Mouse (Mus musculus) embryo, embryonic 10 days (tissue): ENCODE data around the gene Grk5.
A peak's percentile ranks its signal among the peaks of the same experiment; 100 is the strongest.

Experiments
- DNase-seq: peaks from one replicate; pipeline ENCODE4 v3.0.0-alpha.2; 2015; ENCODE audit warnings: low spot score

Grk5 gene

DNA sequence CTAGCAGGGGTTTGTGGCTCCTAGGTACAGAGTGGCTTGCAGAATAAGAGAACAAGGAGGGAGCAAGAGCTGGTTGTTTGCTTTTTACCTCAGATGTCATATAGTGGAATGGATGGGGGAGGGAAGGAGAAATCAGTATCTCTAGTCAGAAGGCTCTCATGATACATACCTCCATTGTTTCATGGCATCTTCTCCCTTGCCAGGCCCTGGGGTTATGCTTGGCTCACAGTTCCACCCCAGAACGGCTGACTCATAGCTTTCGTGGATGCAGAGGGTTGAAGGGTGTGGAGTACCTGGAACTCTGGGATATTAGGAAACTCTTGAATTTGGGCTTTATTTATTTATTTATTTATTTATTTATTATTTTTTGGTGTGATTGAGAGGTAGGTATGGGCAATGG, 84.0 kb downstream of the Grk5 start:
- no peak for DNase-seq

DNA sequence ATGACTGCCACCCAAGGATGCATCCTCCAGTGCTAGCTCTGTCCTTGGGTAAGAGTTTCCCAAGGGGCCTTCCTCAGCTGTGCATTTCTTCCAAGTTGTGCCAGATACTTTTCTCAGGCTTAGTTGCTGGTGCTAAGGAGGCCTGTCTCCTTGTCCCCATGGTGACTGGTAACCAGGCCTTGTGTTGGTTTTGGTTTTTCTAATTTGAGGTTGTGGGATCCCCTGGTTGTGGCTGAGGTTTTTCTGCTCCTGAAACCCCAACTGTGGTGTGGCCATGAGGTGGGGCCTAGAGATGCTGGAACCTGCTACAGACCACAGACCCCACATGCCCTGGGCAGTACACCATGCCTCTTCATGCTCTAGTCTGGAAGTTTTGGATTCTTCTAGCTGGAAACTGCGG, 90.0 kb downstream of the Grk5 start:
- DNase-seq = no peak

DNA sequence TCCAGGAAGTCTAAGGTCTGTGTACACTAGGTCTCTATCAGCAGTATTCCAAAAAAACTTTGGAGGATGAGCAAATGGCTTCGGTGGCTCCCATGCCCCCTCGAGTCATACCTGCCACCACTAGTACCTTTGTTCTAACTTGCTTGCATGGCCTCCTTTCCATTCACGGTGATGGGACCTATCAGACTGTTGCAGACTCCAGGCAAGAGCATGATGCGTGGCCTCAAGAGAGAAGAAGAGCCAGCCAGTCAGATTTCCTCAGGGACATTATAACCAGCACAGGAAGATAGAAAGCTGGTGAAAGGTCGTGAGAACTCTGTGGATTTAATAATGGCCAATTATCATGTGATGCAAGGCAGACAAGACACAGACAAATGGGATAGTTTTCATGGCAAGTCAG, 91.8 kb downstream of the Grk5 start:
- no peak for DNase-seq

DNA sequence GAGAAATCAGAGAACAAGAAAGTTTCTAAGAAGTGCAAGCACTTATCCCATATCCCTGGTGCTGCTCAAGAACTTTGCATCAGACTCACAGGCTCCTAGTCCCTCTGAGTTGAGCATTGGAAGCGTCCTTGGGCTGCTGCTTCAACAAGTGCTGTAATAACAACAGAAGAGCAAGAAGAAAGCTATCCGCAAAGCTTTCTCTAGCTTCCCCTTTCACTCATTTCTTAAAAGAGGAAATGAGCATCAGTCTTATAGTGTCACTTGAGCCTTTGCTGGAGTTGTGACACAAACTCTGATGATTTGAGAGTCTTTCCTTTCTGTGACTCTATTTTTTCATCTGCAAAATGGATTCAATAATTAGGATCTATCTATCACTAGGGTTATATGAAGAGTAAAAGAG, 92.3 kb downstream of the Grk5 start:
- DNase-seq = no peak

DNA sequence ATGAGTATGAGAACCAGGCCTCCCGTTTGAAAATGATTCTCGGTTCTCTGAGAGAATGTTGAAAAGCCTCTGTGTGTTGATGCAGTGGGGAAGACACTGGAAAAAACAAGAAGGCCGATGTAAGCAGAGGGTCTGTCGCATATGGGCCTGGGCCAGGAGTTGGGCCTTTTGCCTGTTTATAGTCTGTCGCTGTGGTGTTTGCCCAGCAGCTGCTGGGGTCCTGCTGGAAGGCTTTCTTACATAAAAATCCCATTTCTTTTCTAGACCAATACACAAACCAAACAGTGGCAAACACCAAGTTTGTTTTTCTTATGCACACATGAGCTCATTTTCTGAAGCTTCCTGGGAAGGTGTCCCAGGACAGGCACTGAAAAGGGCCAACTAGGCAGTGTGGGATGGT, 100.2 kb downstream of the Grk5 start:
- no peak for DNase-seq

DNA sequence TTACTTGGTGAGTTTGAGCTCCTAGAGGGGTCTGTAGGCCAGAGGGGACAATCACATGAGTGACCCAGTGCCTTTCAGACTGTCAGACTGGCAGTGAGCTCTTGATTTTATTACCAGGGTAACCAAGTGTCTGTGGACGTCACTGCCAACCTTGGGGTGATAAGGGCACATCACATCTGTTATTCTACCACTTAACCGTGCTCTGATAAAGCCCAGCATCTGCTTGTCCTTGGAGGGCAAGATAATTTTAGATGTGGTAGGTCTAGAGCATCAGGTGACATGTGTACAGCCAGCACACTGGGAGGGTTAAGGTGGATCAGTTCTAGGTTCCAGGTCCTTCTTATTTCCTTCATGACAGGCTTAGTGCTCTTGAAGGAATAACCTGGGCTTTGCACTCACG, 104.7 kb downstream of the Grk5 start:
- no peak for DNase-seq

DNA sequence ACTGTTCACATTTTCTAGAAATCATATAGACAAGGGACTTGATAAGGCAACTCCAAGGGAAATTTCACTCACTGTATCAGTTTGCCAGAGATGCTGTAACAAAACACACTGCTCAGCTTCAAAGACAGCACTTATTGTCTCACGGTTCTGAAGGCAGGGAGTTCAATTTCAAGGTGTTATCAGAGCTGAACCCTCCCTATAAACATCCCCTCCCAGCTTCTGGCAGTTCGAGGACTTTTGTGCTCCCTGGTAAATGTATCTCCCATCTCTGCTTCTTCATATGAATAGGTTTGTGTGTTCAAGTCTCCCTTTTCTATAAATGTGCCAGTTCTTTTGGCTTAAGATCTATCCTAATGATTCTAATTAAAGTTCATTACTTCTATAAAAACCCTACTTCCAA, 105.3 kb downstream of the Grk5 start:
- no peak for DNase-seq

DNA sequence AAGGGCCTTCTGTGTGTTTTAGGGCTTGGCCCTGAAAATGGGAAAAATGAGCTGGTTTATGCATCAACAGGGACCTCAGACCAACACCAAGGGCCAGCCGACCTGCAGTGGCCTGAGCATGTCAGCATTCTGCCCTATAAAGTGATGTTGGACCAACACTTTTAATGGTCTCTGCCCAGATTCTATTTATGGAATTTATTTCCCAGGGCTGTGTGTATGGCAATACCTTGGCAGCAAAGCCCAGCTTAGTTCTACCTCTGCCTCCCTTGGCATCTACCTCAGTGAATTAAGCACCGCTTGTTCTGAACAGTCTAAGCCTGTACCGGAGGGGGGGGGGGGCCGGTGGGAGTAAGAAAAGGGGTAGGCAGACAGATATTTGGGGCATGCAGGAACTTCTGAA, 108.2 kb downstream of the Grk5 start:
- no peak for DNase-seq

DNA sequence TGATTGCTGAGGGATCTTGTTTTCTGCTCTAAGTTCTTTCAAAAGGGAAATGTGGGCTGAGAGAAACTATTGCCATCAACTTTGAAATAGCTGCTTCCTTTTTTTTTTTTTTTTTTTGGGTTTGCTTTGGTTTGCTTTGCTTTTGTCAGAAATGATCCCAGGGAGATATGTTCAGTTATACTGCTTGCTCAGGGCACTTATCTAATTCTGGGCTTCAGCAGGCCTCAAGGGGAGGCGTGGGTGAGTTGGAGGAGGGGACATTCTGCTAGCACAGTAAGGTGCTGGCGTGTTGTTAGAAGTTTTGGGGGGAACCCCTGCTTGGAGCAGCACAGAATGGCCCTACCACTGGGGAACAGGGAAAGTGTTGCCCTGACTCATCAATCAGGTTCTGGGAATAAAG, 110.1 kb downstream of the Grk5 start:
- no peak for DNase-seq

DNA sequence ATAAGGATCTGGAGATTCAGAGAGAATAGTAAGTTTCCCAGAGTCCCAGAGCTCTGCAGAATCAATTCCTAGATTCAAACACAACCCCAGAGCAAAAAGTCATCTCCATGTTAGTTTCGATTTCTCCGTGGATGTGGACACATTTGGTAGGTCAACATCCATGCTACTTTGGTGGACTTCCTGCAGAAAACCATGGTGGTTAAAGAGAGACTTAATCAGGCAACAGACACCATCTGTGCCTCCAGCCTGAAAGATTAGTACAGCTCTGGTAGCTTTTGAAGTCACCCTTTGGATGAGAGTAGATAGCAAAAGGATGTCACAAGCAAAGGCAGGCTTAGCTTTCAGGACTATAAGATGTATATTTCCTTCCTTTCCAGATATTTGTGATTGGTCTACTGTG, 111.4 kb downstream of the Grk5 start:
- DNase-seq = no peak

DNA sequence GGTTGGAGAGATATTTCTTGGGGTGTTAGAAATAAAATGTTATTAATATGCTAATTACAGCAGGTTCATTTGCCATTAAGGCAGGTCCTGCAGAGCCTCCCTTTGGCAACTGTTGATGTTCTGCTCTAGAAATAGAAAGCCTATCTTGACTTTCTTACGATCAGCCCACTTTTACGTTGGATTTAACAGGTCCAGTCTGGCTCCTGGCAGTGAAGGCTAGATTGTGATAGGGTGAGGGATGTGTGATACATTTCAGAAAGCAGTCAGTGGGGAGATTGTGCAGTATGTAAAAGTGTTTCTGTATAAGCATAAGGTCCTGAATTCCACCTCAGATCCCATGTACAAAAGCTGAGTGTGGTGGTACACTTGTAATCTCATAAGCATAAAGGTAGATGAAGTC, 119.7 kb downstream of the Grk5 start:
- DNase-seq = no peak

DNA sequence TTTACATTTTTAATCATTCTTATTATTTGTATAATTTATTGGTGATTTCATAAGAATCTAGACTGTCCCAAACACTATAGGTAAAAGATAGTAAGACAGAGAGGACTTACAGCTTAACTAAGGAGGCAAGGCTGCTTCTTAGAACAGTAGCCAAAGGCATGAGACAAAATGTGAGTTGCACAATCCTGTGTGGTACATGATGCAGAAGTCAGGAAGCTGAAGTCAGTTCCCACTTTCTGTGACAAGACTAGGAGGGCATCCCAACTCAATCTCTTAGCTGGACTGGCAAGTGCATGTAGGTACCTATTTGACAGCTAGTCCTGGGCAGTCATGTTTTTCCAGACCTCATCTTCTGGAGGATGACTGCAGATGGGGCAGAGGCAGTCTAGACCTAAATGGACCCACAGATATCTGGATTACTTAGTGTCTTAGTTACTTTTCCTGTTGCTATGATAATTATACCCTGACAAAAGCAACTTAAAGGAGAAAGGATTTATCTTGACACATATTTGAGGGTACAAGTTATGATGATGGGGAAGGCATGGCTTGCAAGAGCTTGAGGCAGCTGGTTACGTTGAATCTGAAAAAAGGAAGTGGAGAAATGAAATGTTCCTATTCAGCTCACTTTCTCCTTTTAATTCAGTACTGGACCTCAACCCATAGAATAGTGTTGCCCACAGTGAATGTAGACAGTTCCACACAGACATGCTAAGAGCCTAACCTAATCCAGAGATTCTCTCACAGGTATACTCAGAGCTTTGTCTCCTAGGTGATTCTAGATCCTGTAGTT, 128.1 kb downstream of the Grk5 start:
- DNase-seq = no peak

DNA sequence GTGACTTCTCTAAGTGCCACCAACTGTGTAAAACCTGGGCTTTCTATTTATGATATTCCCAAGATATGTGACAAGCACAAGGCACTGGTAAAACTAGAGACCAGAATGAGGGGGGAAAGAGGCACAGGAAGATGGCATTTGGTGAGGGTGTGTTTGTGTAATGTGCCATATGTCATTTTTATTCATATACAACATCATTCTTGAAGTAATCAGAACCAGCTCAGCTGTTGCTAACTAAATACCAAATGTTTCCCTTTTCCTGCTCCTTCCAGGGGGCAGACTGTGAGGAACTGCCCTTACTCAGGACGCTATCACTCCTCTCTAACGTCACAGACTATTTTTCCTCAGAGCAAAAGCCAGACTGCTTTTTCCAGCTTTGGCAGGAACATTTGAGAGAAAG, 132.0 kb downstream of the Grk5 start:
- DNase-seq = no peak

DNA sequence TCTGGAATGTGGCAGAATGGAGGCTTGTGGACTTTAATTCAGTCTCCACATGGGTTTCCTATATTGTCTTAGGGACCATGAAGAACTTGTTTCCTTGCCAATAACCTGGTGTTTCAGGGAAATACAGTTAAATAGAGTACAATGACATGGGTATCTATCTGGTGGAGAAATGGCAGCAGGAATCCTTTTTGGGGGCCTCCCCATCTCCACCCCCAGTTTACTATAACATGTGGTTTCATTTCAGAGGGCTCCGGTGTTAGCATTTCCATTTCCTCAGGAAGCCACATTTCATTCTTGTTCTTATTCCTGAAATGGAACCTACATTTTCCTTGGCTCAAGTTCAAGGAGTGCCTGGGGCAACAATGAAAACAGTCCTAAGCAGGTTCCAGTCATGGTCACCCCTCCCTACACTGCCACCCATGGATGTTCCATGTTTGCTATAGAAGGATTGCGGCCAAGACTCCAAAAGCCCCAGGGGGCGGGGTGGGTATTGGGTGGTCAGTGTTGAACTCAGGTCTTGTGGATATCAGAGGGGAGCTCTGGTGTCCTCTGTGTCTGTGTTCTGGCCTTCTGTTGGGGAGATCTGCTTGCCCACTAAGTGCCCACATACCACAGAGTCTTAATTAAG, 132.5 kb downstream of the Grk5 start:
- DNase-seq = no peak

DNA sequence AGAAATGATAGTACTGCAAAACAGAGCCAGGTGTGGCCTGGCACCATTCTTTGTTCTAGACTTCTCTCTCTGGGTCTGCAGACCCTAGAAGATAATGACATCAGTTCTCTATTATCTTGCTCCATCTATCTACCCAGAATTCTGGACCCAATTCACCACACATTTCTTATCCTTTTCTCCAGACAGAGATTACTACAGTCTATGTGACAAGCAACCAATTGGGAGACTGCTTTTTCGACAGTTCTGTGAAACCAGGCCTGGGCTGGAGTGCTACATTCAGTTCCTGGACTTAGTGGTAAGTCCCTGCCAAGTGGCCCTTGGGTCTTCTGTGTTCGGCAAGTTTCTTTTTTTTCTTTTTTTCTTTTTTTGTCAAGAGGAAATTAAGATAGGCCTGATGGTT, 142.0 kb downstream of the Grk5 start:
- no peak for DNase-seq

DNA sequence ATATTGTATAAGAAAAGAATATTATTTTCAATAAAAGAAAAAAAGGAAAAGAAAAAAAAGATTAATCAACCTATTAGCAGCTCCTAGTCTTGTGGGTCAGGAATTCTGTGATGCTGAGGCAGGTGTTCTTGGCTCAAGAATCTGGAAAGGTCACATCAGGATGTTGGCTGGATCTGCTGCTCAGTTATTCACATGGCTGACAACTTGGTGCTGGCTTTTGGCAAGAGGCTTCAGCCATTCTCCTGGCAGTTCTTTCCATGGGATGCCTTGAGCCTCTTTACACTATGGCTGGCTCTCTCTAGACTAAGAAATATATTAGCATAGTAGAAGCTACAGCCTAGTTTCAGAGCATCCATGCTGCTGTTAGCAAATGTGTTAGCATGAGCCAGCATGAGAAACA, 149.6 kb downstream of the Grk5 start:
- DNase-seq = no peak

DNA sequence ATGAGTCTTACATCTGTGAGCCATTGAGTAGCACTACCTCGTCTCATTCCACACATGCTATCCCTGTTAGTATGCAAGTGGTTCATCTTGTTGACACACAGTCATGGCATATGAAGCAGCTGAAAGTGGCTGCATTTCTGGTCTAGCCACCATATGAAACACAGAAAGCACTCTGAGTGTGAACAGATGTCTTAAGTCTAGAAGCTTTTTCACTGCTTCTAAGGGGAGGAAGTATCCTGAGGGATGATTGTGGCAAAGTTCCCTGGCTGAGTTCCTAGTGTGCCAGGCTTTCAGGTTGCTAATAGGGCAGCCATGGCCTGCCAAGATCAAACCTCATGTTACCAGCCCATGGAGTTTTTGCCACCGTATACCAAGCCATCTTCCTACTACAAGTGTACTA, 159.1 kb downstream of the Grk5 start:
- no peak for DNase-seq

DNA sequence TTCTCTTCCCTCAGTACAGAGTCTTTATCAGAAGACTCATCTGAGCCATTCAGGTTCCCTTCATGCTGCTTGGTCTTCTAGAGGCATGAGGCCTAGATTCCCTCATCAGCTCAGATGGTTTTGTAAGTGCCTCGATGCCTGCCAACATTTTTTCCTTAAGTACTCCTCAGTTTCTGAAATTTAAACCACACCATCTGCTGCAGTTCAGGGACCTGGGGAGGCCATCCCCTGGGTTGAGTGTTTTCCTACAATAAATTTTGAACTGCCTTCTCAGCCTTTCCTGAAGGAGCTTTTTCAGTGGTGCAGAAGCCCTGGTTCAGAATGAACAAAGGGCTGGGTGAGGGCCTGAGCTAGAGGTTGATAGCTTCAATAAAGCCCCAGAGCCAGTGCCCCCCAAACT, 159.9 kb downstream of the Grk5 start:
- DNase-seq = no peak

DNA sequence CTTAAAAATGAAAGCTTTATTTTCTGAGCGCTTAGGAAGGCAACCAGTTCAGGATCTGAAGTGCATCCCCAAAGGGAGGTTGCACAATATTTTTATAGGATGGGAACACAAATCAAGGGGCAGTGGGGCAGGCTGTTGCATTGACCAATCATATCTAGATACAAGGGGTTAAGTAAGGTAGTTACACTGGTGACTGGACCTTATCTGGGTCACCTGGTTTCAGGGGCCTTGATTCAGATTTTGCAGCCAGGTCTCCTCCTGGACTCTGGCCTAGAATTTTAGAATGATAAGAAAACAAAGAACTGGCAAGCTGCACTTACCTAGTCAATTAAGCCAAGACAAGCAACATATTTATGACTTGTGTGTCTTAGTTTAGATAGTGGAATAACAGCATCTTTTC, 161.6 kb downstream of the Grk5 start:
- no peak for DNase-seq

DNA sequence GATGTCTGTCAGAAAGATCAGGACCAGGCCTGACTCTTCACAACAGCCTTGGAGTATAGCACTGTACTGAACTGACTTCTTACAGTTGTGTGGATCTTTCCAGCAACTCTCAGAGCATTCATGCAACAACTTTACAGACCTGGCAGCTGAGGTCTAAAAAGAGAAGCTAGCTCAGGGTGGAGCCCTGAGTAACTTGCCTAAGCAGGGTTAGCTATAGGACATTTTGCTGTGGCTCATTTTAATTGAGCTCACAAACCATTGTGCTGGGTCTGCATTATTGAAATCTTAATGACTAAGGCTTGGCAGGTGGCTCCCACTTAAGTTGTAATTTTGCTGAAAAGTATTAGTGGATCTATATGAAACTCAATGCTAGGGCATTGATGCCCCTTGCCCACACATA, 162.5 kb downstream of the Grk5 start:
- DNase-seq = no peak

DNA sequence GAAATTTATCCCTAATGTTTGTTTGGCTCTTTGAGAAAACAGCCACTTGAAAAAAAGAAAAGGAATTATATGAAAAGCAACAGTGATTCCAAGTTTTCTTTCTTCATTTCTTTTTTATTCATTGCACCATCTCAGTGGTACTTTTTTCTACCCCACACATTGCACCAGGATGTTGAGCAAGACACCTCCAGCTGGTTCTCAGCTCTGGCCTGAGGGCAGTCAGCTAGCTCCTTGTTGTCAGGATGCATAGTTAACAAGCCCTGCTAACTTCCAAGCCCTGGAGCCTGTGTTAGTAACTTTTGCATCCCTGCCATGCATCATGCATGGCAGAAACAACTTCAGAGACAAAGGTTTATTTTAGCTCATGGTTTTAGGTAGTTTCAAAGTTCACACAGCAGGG, 163.2 kb downstream of the Grk5 start:
- DNase-seq = no peak

DNA sequence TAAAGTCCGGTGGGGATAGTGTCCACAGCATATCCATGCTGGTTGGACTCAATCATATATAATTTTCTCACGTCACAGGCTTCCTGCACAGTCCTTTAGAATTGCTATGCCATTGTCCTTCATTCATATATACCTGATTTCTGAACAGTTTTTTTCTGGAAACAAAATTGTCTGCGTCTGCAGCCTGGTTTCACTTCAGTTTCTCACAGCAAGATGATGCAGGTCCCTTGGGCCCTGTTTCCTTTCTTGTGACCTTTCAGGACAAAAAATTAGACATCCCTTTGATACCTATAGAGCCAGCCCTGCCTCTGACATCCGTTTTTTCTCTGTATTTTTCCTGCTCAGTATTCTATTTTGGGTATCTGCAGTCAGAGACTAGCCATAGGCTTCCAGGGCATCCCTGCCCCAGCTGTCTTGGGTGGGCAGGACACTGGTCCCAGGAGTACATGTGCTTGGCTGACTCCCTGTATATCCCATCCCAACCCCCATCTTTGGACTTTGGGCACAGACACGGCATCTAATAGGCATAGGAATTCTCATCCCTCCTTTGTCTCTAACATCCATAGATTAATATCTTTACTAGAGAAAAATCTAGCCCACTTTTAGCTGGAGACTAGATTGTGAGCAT, 167.3 kb downstream of the Grk5 start:
- no peak for DNase-seq

DNA sequence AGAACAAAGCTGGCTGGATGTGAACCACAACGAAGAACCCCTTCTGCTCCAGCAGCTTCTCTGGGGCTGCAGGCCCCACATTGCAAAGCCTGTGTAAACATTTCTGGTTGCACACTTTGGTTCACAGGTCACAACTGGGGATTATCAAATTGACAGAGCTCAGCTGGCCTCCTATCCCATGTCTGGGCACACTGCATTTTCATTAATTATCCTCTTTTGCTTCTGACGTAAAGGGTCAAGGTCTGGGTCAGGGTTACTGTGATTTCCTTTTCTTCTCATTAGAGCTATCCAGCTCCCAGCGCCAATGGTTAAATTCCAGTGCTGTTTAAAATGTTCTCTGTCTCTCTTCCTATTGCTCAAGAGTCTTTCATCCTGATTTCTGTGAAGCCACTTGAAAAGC, 168.0 kb downstream of the Grk5 start:
- DNase-seq = peak; percentile 66

DNA sequence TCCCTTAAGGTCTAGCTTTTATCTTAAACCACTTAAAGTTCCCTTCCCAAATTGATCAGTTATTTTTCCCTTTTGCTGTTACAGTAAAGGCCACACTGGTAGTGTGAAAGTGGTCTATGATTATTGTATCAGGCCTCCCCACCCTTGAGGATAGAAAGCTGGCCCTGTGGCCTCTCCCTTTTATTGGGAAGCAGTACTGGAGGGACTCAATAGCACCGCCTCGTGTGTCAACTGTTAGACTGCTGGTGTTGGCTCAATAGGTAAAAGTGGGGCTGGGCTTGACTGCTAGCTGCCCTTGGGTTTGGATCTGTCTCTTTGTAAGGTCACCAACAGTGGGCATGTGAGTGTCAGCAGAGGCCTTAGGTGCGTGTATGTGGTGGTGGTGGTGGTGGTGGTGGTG, 174.8 kb downstream of the Grk5 start:
- DNase-seq = no peak
